Mouse (Mus musculus): ENCODE results near the gene Ism2.

The Ism2 gene

DNA sequence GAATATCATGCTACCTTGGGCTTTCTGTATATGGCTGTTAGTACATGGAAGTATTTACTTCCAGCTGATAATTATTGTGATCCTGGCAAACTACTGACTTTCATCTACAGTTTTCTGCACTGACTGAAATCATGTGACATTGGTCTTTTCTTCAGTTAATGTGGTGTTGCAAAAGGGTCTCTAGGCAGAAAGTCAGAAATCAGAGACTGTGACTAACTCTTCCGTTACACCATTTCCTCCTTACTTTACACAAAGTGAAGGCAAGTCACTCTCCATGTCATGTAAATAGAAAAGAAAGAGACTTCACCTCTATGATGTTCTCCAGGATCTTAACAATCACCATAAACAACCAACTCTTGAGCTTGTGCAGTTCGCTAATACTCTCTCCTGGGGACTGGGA is 69.9 kb downstream of the Ism2 start:
- DNase-seq (ENCODE audit: low spot score), result no peak

Measured in ovary, postnatal 14 days (tissue).